Mouse (Mus musculus) olfactory bulb, adult 2 months (tissue): ENCODE results near the gene Pam.

Experiments
- CTCF ChIP-seq: fragments of 200-500 bp; IDR thresholded peaks from 2 replicates; pipeline ENCODE4 v1.5.1; 2012; ENCODE audit warnings: low read depth, mild to moderate bottlenecking, low read length, moderate library complexity; ENCODE audit not compliant: insufficient read depth
- POLR2A ChIP-seq: fragments of 200-500 bp; IDR thresholded peaks from 2 replicates; pipeline ENCODE4 v1.6.1; 2012; ENCODE audit warnings: mild to moderate bottlenecking, low read depth, low read length, moderate library complexity; ENCODE audit not compliant: insufficient read depth

DNA sequence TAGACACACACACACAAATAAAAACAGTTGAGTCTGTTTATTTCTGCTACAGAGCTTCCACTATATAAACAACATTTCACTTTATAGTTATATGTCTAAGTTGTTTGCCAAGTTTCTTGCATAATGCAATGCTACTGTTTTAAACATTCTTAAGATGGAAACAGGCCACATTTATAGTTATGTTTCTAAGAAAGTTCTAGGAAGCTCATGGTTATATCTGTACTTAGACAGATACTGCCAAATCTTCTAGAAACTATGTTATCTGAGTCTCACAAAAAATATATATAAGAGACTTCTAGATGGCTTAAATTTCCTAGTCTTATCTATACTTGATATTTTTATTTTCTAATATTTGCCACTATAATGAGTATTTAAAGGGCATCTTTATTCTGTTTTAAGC is 342.2 kb downstream of the Pam start:
- no peak for TF ChIP-seq POLR2A
- no peak for TF ChIP-seq CTCF
